Mouse (Mus musculus) stomach, postnatal 0 days (tissue): ENCODE data around the gene Emilin3.

Experiments used
- CTCF ChIP-seq: IDR thresholded peaks from 2 replicates; pipeline ENCODE4 v1.5.1; 2016; ENCODE audit warnings: antibody characterized with exemption, low read depth, mild to moderate bottlenecking, moderate library complexity
- EP300 ChIP-seq: optimal IDR thresholded peaks from 2 replicates; pipeline ENCODE3; 2016; ENCODE audit warnings: antibody characterized with exemption

DNA sequence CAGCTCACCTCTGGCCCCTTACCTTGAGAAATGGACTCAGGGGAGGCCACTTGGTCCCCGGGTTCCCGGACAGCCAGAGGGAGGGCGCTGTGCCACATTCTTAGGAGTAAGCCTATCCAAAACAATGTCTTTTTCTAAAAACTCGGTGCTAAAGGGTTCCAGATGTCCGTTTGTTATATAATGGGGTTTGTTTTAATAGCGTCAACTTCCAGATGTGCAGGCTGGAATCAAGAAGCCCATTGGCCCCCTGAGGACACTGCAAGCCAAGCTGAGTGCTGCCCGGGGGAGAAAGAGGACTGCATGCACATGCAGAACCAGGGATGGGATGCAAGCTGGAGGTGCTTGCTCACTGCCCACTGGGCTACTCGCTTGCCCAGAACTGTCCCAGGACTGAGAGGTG is 20.2 kb upstream of the Emilin3 start:
- TF ChIP-seq CTCF (no peak), EP300 (no peak)
